Mouse (Mus musculus) hindbrain, embryonic 15.5 days (tissue): ENCODE results near the gene Dchs1. TPM values are rescaled to one million over a fixed set of nuclear protein-coding genes. Genes with fewer than 3 reads are reported as not detected.

ENCODE experiments used
- ATAC-seq: fragments of 200-750 bp; cut with Nextera tagmentation; 2 replicates; pipeline ENCODE4 v1.8.0; 2017; ENCODE audit warnings: low read depth, moderate number of reproducible peaks, moderate TSS enrichment; ENCODE audit not compliant: low FRiP score
- H3K27ac ChIP-seq: fragments of 300-500 bp; sonication (generic); replicated peaks from 2 replicates; pipeline ENCODE4 v1.5.1; 2015; ENCODE audit warnings: mild to moderate bottlenecking, inconsistent platforms
- H3K27me3 ChIP-seq: fragments of 300-500 bp; sonication (generic); 2 replicates; pipeline ENCODE4 v1.6.1; 2015; ENCODE audit warnings: control low read depth, inconsistent platforms
- H3K36me3 ChIP-seq: fragments of 300-500 bp; sonication (generic); 2 replicates; pipeline ENCODE4 v1.6.1; 2015; ENCODE audit warnings: control low read depth, inconsistent platforms
- H3K4me1 ChIP-seq: fragments of 300-500 bp; sonication (generic); replicated peaks from 2 replicates; pipeline ENCODE4 v1.6.1; 2015; ENCODE audit warnings: control low read depth, inconsistent platforms
- H3K4me2 ChIP-seq: fragments of 300-500 bp; sonication (generic); 2 replicates; pipeline ENCODE4 v1.6.1; 2015; ENCODE audit warnings: moderate library complexity, mild to moderate bottlenecking, inconsistent platforms
- H3K4me3 ChIP-seq: fragments of 300-500 bp; sonication (generic); 2 replicates; pipeline ENCODE4 v1.5.1; 2015; ENCODE audit warnings: mild to moderate bottlenecking, inconsistent platforms
- H3K9ac ChIP-seq: fragments of 300-500 bp; sonication (generic); 2 replicates; pipeline ENCODE4 v1.6.1; 2015; ENCODE audit warnings: inconsistent platforms
- H3K9me3 ChIP-seq: fragments of 300-500 bp; sonication (generic); 2 replicates; pipeline ENCODE4 v1.6.1; 2016; ENCODE audit warnings: control low read depth, inconsistent platforms
- WGBS: fragments of 180-500 bp; shearing (Covaris S2); methylation state at CpG from one replicate; pipeline ENCODE4 v1.1.7; 2015; 5-methylcytosine and 5-hydroxymethylcytosine counted together
- polyA plus RNA-seq: library from polyadenylated mRNA; unstranded; fragments of >200 nt; fragmentation: Nextera tagmentation; extraction: Ambion mirVana; gene quantifications from 2 replicates; pipeline ENCODE4 v1.2.1, GENCODE M21; 2015

Dchs1 gene
- polyA plus RNA-seq, 1 experiment from 2014 or later = 14.3 TPM

DNA sequence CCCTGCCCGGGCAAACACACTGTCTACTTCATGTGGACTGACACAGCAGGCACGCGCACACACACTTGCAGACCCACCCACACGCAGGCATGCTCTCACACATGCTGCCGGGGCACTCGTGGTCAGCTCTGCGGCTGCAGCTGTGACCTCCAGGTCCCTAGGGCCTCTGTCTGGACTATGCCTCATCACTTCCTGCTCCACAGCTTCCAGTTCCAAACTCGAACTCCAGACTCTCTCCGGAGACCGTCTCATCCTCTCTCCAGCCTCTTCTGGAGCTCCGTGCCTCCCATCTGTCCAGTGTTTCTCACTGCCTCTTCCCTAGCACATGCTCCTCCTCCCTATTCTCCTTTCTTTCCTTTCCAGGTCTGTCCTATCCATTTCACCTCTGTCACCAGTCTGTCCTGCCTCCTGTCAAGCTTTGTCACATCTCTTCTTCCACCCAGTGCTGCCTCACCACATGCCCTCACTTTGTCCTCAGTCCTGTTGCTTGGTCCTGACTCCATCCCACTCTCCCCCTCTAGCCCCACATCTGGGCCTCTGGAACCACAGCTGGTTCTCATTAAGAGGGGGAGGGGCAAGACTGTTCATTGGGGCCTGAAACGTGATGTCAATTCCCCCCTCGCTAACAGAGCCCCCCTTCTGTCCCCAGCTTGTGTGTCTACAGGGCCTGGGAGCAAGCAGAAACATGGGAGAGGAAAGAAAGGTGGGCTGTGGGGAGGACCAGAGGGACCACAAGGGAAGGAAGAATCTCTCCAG, 9.5 kb downstream of the Dchs1 start:
- no peak overlapping the region; the same call in 1 of the 2 replicates for H3K9ac ChIP-seq
- H3K9me3 ChIP-seq = no peaks in the 10 kb centered on the region
- H3K4me1 ChIP-seq = peaks cover 77% of the 10 kb centered on the region
- peak overlapping the region; percentile 27 for H3K4me2 ChIP-seq
- 0 out of 2 replicates have a peak overlapping the region, but pooled peaks have one; percentile 3 for H3K4me3 ChIP-seq
- peak; percentile 29 for ATAC-seq
- peak overlapping the region; percentile 71 for H3K27ac ChIP-seq
- peaks cover 32% of the 10 kb centered on the region for H3K36me3 ChIP-seq
- H3K27me3 ChIP-seq = no peaks in the 10 kb centered on the region
- 49% methylated on average over 13 of the region's 13 CpGs for WGBS

- WGBS = 87% methylated on average over 1 of the region's 1 CpGs
- no peak for ATAC-seq
- no peaks in the 10 kb centered on the region for H3K27me3 ChIP-seq
- H3K4me1 ChIP-seq = peaks cover 73% of the 10 kb centered on the region
- H3K4me2 ChIP-seq = peak overlapping the region; percentile 27; the same call in 1 of the 2 replicates
- no peak overlapping the region for H3K9ac ChIP-seq
- no peak overlapping the region for H3K4me3 ChIP-seq
- H3K9me3 ChIP-seq = no peaks in the 10 kb centered on the region
- H3K27ac ChIP-seq = no peak overlapping the region
- H3K36me3 ChIP-seq = peaks cover 38% of the 10 kb centered on the region
These were observed 10.1 kb downstream of the Dchs1 start for GRCm38 (mm10) chr7:105777316-105777715.

DNA sequence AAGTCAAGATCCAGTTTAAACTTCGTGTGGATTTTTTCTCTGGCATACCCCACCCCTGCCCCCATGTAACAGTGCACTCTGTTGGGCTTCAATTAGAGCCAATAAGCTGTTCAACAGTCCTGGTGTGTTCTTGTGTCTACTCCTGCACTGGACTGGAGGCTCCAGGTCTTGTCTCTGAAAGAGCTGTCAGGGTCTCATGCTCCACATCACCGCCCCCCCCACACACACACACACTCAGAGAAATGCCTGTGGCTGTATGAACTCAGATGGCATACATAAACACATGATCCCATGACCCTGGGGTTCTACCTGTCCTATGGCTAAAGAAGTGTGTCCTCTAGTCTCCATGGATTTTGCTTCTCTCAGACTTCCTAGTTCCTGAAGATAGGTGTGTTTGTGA, 11.4 kb downstream of the Dchs1 start:
- peaks cover 42% of the 10 kb centered on the region for H3K36me3 ChIP-seq

GRCm38 (mm10) chr7:105774661-105775060, 12.8 kb downstream of the Dchs1 start:
- H3K27ac ChIP-seq = no peak overlapping the region
- peaks cover 85% of the 10 kb centered on the region for H3K4me1 ChIP-seq
- peaks cover 38% of the 10 kb centered on the region for H3K36me3 ChIP-seq
- no peak overlapping the region for H3K4me3 ChIP-seq
- H3K9me3 ChIP-seq = no peaks in the 10 kb centered on the region
- H3K4me2 ChIP-seq = no peak overlapping the region
- H3K27me3 ChIP-seq = no peaks in the 10 kb centered on the region
- ATAC-seq = 0 out of 2 replicates have a peak, but pooled peaks have one; percentile 6
- no peak overlapping the region for H3K9ac ChIP-seq
- 34% methylated on average over 8 of the region's 8 CpGs for WGBS

More for the DNA sequence above, 11.4 kb downstream of the Dchs1 start:
- WGBS = 91% methylated on average over 2 of the region's 2 CpGs
- Histone ChIP-seq H3K9me3 (no peaks in the 10 kb centered on the region), H3K4me3 (no peak overlapping the region), H3K9ac (no peak overlapping the region), H3K4me2 (no peak overlapping the region), H3K27ac (no peak overlapping the region), H3K4me1 (peaks cover 78% of the 10 kb centered on the region), H3K27me3 (no peaks in the 10 kb centered on the region)
- ATAC-seq = no peak

DNA sequence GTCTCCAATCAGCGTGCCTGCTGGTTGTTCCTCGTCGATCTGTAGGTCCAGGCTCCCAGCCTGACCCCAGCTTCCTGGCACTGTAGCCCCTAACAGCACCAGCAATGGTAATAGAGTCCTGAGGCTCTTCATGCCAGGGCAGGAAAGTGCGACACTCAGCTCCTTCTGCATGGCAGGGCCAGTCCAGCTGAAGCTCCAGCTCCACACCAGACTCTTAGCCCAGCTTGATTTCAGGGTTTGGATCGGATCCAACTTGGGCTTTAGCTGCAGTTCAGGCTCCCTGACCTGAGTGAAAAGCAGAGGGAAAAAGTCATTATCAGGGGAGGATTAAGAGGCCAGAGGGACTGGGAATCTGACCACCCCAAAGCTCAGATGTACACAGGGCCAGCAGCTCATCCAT, 14.4 kb downstream of the Dchs1 start:
- Histone ChIP-seq H3K9me3 (no peaks in the 10 kb centered on the region), H3K4me2 (no peak overlapping the region), H3K27ac (no peak overlapping the region; the same call in 1 of the 2 replicates), H3K4me1 (peaks cover 85% of the 10 kb centered on the region), H3K36me3 (peaks cover 41% of the 10 kb centered on the region), H3K27me3 (no peaks in the 10 kb centered on the region), H3K9ac (no peak overlapping the region), H3K4me3 (no peak overlapping the region)
- peak; percentile 5; the same call in 1 of the 2 replicates for ATAC-seq
- WGBS = 88% methylated on average over 5 of the region's 5 CpGs

DNA sequence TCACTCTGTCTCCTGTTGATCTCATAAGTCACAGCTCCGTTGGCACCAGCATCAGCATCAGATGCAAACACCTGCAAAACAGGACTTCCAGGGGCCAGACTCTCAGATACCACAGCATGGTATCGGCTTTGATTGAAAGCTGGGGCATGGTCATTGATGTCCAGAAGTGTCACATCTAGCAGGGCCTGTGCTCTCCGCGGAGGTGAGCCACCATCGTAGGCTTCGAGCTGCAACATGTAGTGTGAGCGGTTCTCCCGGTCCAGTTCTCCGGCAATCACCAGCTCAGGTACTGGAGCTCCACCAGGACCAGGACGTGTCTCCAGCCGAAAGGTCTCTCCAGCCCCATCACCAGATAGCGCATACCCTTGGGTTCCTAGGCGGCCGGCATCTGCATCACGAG, 15.1 kb downstream of the Dchs1 start:
- no peak overlapping the region for H3K4me3 ChIP-seq
- H3K4me2 ChIP-seq = no peak overlapping the region
- H3K36me3 ChIP-seq = peaks cover 48% of the 10 kb centered on the region
- H3K9ac ChIP-seq = no peak overlapping the region
- no peak overlapping the region for H3K27ac ChIP-seq
- no peak for ATAC-seq
- peaks cover 85% of the 10 kb centered on the region for H3K4me1 ChIP-seq
- no peaks in the 10 kb centered on the region for H3K9me3 ChIP-seq
- no peaks in the 10 kb centered on the region for H3K27me3 ChIP-seq
- 94% methylated on average over 15 of the region's 15 CpGs for WGBS

DNA sequence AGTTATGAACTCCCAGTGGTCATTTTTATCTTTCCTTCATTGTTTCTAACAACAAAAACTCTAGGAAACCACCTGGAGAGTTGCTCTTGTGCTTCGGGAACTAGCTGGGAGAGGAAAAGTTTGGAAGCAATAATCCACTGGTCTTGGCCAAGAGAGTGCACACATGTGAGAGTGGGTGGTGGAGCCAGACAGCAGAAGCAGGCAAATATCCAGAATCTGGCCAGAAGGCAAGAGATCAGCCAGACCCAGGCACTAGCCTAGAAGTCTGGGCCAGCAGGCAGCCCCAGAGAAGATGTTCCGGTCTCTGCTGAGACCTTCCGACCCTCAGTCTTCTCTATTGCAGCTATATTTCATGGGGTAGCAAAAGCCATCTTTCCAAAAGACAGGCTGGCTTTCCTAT, 17.5 kb downstream of the Dchs1 start:
- peaks cover 69% of the 10 kb centered on the region for H3K4me1 ChIP-seq
- no peaks in the 10 kb centered on the region for H3K9me3 ChIP-seq
- no peak overlapping the region for H3K4me2 ChIP-seq
- H3K36me3 ChIP-seq = peaks cover 56% of the 10 kb centered on the region
- no peak overlapping the region for H3K4me3 ChIP-seq
- H3K27ac ChIP-seq = no peak overlapping the region
- no peaks in the 10 kb centered on the region for H3K27me3 ChIP-seq
- no peak for ATAC-seq
- WGBS = 83% methylated on average over 3 of the region's 3 CpGs
- no peak overlapping the region for H3K9ac ChIP-seq

GRCm38 (mm10) chr7:105767729-105768165, 19.7 kb downstream of the Dchs1 start:
- no peak overlapping the region for H3K9ac ChIP-seq
- peaks cover 75% of the 10 kb centered on the region for H3K36me3 ChIP-seq
- peaks cover 52% of the 10 kb centered on the region for H3K4me1 ChIP-seq
- no peaks in the 10 kb centered on the region for H3K27me3 ChIP-seq
- no peak overlapping the region for H3K4me2 ChIP-seq
- peak overlapping the region; percentile 42 for H3K27ac ChIP-seq
- WGBS = 6% methylated on average over 6 of the region's 6 CpGs
- no peak overlapping the region for H3K4me3 ChIP-seq
- peak; percentile 68 for ATAC-seq
- no peaks in the 10 kb centered on the region for H3K9me3 ChIP-seq

DNA sequence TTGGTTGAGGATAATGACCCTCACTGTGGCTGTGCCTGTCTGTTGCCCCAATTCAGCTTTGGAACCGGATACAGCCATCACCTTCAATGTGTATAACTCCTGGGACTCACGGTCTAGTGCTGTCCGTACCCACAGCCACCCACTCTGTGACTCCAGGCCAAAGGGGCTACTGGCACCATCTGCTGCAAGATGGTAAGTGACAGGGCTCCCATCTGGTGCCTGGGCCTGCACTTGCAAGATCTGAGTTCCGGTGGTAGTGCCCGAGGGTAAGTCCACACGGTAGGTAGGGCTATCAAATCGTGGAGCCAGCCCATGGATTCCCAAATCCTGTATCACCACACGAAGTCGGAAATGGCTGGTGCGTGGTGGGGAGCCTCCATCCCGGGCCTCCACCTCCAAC, 23.1 kb downstream of the Dchs1 start:
- Histone ChIP-seq H3K4me2 (no peak overlapping the region), H3K27me3 (no peaks in the 10 kb centered on the region), H3K9me3 (no peaks in the 10 kb centered on the region), H3K27ac (no peak overlapping the region), H3K4me1 (peaks cover 28% of the 10 kb centered on the region), H3K4me3 (no peak overlapping the region), H3K36me3 (peaks cover 69% of the 10 kb centered on the region), H3K9ac (no peak overlapping the region)
- ATAC-seq = no peak
- 79% methylated on average over 11 of the region's 11 CpGs for WGBS

GRCm38 (mm10) chr7:105762517-105763270, 24.8 kb downstream of the Dchs1 start:
- 25% methylated on average over 53 of the region's 55 CpGs for WGBS
- Histone ChIP-seq H3K9ac (no peak overlapping the region), H3K4me1 (peaks cover 12% of the 10 kb centered on the region), H3K4me2 (no peak overlapping the region), H3K27ac (no peak overlapping the region), H3K36me3 (peaks cover 80% of the 10 kb centered on the region), H3K27me3 (no peaks in the 10 kb centered on the region), H3K9me3 (no peaks in the 10 kb centered on the region), H3K4me3 (no peak overlapping the region)
- no peak for ATAC-seq

DNA sequence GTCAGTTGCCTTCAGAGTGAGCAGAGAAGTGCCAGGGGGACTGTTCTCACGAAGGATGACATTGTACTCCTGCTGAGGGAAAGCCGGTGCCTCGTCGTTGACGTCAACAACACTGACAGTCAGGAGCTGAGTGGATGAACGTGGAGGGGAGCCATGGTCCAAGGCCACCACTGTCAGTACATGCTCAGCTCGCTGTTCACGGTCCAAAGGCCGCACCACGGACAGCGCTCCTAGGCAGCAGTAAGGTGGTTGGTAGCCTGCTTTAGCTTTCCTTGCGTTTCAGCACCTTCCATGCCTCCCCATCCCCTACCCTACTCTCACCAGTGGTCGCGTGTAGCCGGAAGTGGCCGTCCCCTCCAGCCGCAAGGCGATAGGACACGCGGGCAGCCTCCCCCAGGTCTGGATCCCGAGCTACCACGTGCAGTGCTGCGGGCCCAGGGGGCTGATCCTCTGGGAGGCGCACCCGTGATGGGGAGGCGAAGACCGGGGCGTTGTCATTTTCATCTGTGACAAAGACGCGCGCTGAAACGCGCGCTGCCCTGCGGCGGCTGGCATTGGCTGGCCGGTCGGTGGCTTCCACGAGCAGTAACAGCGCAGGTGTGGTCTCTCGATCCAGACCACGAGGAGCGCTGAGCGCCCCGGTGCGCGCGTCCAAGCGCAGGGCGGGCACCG, 25.5 kb downstream of the Dchs1 start:
- 24% methylated on average over 51 of the region's 51 CpGs for WGBS
- H3K9me3 ChIP-seq = no peaks in the 10 kb centered on the region
- H3K4me2 ChIP-seq = no peak overlapping the region
- H3K36me3 ChIP-seq = peaks cover 84% of the 10 kb centered on the region
- ATAC-seq = no peak
- no peak overlapping the region for H3K9ac ChIP-seq
- H3K27me3 ChIP-seq = no peaks in the 10 kb centered on the region
- H3K4me1 ChIP-seq = peaks cover 6% of the 10 kb centered on the region
- no peak overlapping the region for H3K27ac ChIP-seq
- H3K4me3 ChIP-seq = no peak overlapping the region

GRCm38 (mm10) chr7:105753281-105753680, 34.2 kb downstream of the Dchs1 start:
- WGBS = 91% methylated on average over 10 of the region's 10 CpGs
- H3K9ac ChIP-seq = no peak overlapping the region
- no peaks in the 10 kb centered on the region for H3K9me3 ChIP-seq
- H3K4me2 ChIP-seq = no peak overlapping the region
- H3K36me3 ChIP-seq = peaks cover 57% of the 10 kb centered on the region
- H3K4me3 ChIP-seq = no peak overlapping the region
- no peak for ATAC-seq
- no peaks in the 10 kb centered on the region for H3K27me3 ChIP-seq
- H3K4me1 ChIP-seq = peaks cover 17% of the 10 kb centered on the region
- 0 out of 2 replicates have a peak overlapping the region, but pooled peaks have one; percentile 54 for H3K27ac ChIP-seq
